Mouse (Mus musculus): ENCODE data around the gene Eef1akmt3. TPM values are rescaled to one million over a fixed set of nuclear protein-coding genes. Genes with fewer than 3 reads are reported as not detected.
A peak's percentile ranks its signal among the peaks of the same experiment; 100 is the strongest.
"Not testable (repeated sequence)": the region's sequence is repeated elsewhere in the genome, so short reads cannot be mapped to it uniquely, and the experiment has no call there.

The Eef1akmt3 gene
- polyA plus RNA-seq, 1 experiment: not detected

DNA sequence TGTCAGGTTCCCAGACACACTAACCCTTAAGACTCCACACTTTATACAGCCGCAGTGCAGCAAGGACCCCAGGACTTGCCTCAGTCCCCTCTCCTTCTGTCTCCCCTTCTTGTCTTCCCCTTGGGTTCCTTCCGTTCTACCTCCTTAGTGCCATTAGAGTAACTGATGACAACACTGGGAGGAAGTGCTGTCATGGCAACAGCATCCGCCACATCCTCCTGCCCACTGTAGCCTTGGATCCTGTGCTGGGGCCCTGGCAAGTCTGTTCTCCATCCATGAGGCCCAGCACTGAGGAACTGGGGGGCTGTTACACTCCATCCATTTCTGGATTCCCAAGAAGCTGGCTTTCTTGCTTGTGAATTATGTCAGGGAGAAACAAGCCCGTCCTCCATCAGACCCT lies 34.8 kb upstream of the Eef1akmt3 start:
- H3K4me1 ChIP-seq (ENCODE audit: control insufficient read depth, insufficient read depth, insufficient read length, low read length): peaks cover 2% of the 10 kb centered on the region; the same call in 1 of the 2 replicates
- H3K27ac ChIP-seq (replicated peaks; ENCODE audit: low read depth, low read length): 0 out of 2 replicates have a peak overlapping the region, but pooled peaks have one; percentile 17
- no peak overlapping the region; the same call in 1 of the 2 replicates for H3K4me3 ChIP-seq (ENCODE audit: insufficient read depth, low read depth, low read length)

- H3K4me3 ChIP-seq (ENCODE audit: insufficient read depth, low read depth, low read length): peak overlapping the region; percentile 28; the same call in 1 of the 2 replicates
- H3K27ac ChIP-seq (replicated peaks; ENCODE audit: low read depth, low read length): no peak overlapping the region
- no peaks in the 10 kb centered on the region; the same call in 1 of the 2 replicates for H3K4me1 ChIP-seq (ENCODE audit: control insufficient read depth, insufficient read depth, insufficient read length, low read length)
Observed at GRCm38 (mm10) chr10:127075651-127076050, 34.3 kb upstream of the Eef1akmt3 start.

DNA sequence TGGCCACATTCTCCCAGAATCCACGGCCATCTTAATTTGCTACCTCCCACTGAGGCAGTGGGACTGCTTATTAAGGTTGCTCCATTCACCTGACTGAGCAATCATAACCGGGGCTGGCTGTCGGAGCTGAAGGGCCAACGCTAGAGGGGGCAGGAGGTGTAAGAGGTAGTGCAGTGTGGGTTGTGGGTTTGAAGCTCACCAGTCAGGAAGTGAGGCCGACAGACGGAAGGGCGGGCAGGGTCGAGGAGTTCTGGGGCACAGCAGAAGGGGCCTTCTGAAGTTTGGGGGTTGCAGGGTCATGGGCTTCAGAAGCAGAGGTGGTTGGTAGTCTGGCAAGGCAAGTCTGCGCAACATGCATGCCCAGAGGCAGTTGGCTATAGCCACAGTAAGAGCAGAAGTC lies 33.8 kb upstream of the Eef1akmt3 start, which contains the start of gene Agap2:
Gene Agap2, plus strand, starts transcription at position 205 of the 400 bp plus-strand sequence.
- no peaks in the 10 kb centered on the region for H3K4me1 ChIP-seq (ENCODE audit: control insufficient read depth, insufficient read depth, insufficient read length, low read length)
- H3K4me3 ChIP-seq (ENCODE audit: insufficient read depth, low read depth, low read length): peak within 1 kb of the TSS; percentile 28; the same call in 1 of the 2 replicates
- 0 out of 2 replicates have a peak within 1 kb of the TSS, but pooled peaks have one; percentile 29 for H3K27ac ChIP-seq (replicated peaks; ENCODE audit: low read depth, low read length)

- Histone ChIP-seq H3K27ac (replicated peaks; ENCODE audit: low read depth, low read length) (no peak overlapping the region), H3K4me3 (ENCODE audit: insufficient read depth, low read depth, low read length) (no peak overlapping the region), H3K4me1 (ENCODE audit: control insufficient read depth, insufficient read depth, insufficient read length, low read length) (no peaks in the 10 kb centered on the region)
Observed at GRCm38 (mm10) chr10:127073981-127074380, 32.7 kb upstream of the Eef1akmt3 start.

DNA sequence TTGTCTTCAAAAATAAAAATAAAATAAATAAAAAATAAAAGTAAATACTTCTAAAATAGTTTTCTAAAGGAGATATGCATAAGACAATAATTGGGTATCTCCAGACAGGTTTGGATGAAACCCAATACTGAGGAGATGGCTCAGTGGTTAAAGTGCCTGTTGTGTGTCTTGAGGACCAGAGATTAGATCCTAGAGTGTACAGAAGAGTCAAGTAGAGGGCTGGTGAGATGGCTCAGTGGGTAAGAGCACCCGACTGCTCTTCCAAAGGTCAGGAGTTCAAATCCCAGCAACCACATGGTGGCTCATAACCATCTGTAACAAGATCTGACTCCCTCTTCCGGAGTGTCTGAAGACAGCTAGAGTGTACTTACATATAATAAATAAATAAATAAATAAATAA lies 31.7 kb upstream of the Eef1akmt3 start:
- H3K4me3 ChIP-seq (ENCODE audit: insufficient read depth, low read depth, low read length); H3K4me1 ChIP-seq (ENCODE audit: control insufficient read depth, insufficient read depth, insufficient read length, low read length); H3K27ac ChIP-seq (replicated peaks; ENCODE audit: low read depth, low read length): not testable (repeated sequence)

DNA sequence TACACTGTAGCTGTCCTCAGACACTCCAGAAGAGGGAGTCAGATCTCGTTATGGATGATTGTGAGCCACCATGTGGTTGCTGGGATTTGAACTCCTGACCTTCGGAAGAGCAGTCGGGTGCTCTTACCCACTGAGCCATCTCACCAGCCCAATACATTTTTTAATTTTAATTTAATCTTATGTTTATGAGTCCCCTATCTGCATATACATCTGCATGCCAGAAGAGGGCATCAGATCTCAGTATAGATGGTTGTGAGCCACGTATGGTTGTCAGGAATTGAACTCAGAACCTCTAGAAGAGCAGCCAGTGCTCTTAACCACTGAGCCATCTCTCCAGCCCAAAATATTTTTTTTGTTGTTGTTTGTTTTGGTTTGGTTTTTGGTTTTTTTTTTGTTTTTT lies 31.0 kb upstream of the Eef1akmt3 start:
- not testable (repeated sequence) for H3K4me3 ChIP-seq (ENCODE audit: insufficient read depth, low read depth, low read length); H3K27ac ChIP-seq (replicated peaks; ENCODE audit: low read depth, low read length); H3K4me1 ChIP-seq (ENCODE audit: control insufficient read depth, insufficient read depth, insufficient read length, low read length)

GRCm38 (mm10) chr10:127071203-127071602 lies 29.9 kb upstream of the Eef1akmt3 start:
- Histone ChIP-seq H3K27ac (replicated peaks; ENCODE audit: low read depth, low read length) (no peak overlapping the region), H3K4me3 (ENCODE audit: insufficient read depth, low read depth, low read length) (peak overlapping the region; percentile 7), H3K4me1 (ENCODE audit: control insufficient read depth, insufficient read depth, insufficient read length, low read length) (no peaks in the 10 kb centered on the region)

DNA sequence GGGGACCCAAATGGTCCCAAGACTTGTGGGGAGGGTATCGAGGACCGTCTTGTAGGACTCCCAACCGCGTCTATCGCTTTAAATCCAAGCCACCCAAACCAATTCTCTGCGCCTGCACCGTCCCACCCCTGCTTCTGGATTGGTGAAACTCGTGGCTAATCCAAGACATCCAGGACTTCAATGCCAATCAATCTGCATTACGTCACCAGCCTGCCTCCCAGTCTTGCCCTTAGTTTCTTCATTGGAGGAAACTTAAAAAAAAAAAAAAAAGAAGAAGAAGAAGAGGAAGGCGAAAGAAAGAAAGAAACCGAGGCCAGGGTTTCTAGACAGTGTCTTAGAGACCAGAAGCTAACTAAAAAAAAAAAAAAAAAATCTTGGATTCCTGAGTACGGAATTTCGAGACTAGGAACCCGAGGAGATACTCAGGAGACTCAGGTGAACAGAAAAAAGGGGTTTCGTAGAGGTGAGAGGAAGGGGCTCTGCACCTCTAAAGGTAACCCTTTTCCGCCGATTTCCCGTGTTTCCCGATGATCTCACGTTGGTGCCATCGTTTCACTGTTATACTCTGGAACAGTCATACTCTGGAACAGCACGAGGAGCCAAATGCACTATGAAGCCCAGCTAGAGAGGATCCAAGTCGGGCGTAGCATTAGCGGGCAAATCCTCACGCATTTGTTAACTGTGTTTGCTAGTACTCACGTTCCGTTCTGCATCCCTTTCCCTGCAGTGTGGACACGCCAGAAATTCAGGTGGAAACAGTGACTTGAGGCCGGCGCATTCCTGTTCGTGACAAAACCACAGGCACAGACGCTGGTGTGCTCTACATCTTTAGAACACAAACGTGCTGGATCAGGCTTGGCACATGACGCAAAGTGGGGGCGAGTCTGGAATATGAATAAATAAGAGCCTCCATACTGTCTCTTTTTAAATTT lies 29.1 kb upstream of the Eef1akmt3 start, which contains the start of gene Tspan31:
Gene Tspan31, minus strand, starts transcription at position 75 of the 932 bp plus-strand sequence.
- Histone ChIP-seq H3K4me3 (ENCODE audit: insufficient read depth, low read depth, low read length) (peak within 1 kb of the TSS; percentile 84), H3K27ac (replicated peaks; ENCODE audit: low read depth, low read length) (peak within 1 kb of the TSS; percentile 75), H3K4me1 (ENCODE audit: control insufficient read depth, insufficient read depth, insufficient read length, low read length) (no peaks in the 10 kb centered on the region)

DNA sequence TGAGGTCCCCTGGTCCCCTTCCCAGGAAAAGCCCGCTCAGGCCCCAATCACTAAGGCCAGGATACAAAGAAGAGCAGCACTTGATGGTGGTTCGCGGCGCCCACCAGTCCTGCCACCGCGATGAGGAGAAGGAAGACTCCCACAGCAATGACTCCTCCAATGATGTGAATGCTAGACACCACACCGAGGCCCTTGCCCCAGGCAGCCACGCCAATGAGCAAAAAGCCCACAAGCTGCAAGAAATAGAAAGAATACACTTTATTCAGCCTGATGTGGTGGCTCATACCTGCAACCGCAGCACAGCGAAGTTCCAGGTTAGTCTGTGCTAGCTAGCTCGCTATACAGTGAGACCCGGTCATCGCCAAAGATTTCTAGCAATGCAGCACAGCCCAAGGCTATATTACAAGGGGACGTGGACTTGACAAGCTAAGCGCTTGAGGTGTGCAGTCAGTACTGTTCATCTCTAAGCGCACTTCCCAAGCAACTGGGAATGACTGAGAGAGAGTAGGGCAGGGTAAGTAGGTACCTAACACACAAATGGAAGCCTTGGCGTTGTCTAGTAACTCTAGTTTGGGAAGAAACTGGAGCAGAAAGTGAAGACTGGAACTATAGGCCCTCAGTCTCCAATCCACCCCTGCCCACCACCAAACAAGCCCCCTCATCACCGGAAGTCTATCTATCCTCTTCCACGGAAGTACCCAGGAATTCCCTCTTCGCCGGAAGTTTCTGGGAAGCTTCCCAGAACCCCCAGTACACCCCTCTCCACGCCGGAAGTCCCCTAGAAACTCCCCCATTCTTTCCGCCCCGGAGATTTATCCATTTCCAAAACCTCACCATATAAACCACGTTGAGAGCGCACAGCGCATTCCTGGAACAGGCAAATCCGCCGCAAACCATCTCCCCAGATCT lies 28.2 kb upstream of the Eef1akmt3 start:
- Histone ChIP-seq H3K27ac (replicated peaks; ENCODE audit: low read depth, low read length) (peak overlapping the region; percentile 75), H3K4me1 (ENCODE audit: control insufficient read depth, insufficient read depth, insufficient read length, low read length) (no peaks in the 10 kb centered on the region), H3K4me3 (ENCODE audit: insufficient read depth, low read depth, low read length) (peak overlapping the region; percentile 84)

DNA sequence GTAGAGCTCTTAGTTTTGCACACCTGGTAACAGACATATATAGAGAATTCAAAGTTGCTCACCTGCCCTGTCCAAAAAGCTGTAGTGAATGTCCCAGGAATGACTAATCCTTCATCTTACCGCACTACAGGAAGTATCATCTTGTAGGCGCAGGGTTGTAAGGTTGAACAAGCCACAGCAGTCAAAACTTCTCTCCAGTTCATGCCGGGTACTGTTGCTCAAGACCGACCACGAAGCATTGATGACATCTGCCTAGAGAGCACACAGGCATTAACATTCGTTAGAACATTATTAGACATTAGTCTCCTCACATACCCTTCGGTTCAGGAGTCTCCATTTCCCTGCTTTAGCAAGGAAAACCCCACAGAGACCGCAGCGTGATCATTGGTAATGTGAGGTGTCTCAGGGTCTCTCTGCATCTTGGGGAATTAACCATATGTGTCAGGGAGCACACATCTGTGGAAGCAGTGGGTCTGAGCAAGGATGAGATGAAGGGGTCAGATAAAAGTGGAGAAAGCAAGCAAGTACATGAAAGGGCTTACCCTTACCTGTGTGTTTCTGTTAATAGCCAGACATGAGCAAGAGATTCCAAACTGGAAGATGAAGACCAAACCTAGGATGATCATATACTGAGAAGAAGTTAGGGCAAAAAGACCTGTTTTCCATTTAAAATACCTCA lies 27.2 kb upstream of the Eef1akmt3 start:
- peak overlapping the region; percentile 84; the same call in 1 of the 2 replicates for H3K4me3 ChIP-seq (ENCODE audit: insufficient read depth, low read depth, low read length)

DNA sequence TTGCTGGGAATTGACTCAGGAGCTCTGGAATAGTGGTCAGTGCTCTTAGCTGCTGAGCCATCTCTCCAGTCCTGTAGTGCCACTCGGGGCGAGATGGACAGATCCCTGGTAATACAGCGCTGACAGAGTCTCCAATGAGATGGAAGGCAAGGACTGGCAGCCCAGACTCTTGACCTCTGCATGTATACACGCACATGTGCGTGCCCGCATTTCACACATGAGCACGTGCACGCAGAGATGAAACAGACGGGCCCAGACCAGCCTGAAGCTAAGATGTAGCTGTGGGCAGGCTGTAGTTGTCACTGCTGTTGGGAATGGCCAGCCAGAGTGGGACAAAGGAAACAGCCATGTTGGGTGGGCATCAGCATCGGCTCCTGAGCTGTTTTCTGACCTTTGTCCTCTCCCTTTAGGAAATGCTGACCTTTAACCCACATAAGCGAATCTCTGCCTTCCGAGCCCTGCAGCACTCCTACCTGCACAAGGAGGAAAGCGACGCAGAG lies 25.3 kb upstream of the Eef1akmt3 start:
- 0 out of 2 replicates have a peak, but pooled peaks cover 3% of the 10 kb centered on the region for H3K4me1 ChIP-seq (ENCODE audit: control insufficient read depth, insufficient read depth, insufficient read length, low read length)
- H3K4me3 ChIP-seq (ENCODE audit: insufficient read depth, low read depth, low read length): no peak overlapping the region
- no peak overlapping the region for H3K27ac ChIP-seq (replicated peaks; ENCODE audit: low read depth, low read length)

More for the DNA sequence above, 27.2 kb upstream of the Eef1akmt3 start:
- 0 out of 2 replicates have a peak, but pooled peaks cover 3% of the 10 kb centered on the region for H3K4me1 ChIP-seq (ENCODE audit: control insufficient read depth, insufficient read depth, insufficient read length, low read length)
- no peak overlapping the region for H3K27ac ChIP-seq (replicated peaks; ENCODE audit: low read depth, low read length)

GRCm38 (mm10) chr10:127065981-127066380 lies 24.7 kb upstream of the Eef1akmt3 start:
- no peak overlapping the region for H3K4me3 ChIP-seq (ENCODE audit: insufficient read depth, low read depth, low read length)
- 0 out of 2 replicates have a peak, but pooled peaks cover 3% of the 10 kb centered on the region for H3K4me1 ChIP-seq (ENCODE audit: control insufficient read depth, insufficient read depth, insufficient read length, low read length)
- no peak overlapping the region for H3K27ac ChIP-seq (replicated peaks; ENCODE audit: low read depth, low read length)

DNA sequence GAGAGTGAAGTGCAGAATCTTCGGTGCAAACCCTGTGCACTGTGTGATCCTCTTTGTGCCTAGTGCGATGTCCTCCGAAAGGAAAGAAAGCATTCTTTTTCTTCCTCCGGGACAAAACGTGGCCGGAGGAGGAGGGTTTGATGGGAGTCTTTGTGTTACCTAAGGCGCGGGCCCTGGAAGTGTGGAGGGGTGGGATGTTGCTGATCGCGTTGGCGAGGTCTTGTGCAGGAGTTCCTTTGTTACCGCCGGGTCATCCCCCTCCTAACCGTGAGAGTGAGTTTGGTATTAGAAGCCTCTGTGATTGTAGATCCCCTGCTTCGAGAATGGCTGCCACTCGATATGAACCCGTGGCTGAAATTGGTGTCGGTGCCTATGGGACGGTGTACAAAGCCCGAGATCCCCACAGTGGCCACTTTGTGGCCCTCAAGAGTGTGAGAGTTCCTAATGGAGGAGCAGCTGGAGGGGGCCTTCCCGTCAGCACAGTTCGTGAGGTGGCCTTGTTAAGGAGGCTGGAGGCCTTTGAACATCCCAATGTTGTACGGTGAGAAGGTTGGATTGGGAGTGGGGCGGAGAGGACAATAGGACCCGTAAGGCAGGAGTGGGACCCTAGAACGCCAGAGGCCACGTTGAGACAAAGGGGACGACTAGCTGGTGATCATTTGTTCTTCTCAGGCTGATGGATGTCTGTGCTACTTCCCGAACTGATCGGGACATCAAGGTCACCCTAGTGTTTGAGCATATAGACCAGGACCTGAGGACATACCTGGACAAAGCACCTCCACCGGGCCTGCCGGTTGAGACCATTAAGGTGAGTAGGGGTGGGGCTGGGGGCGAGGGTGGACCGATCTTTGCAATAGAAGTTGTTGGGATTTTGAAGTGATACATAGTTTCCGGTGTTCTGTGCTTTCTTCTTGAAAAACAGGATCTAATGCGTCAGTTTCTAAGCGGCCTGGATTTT lies 22.9 kb upstream of the Eef1akmt3 start:
- Histone ChIP-seq H3K27ac (replicated peaks; ENCODE audit: low read depth, low read length) (peak overlapping the region; percentile 41), H3K4me3 (ENCODE audit: insufficient read depth, low read depth, low read length) (peak overlapping the region; percentile 78), H3K4me1 (ENCODE audit: control insufficient read depth, insufficient read depth, insufficient read length, low read length) (0 out of 2 replicates have a peak, but pooled peaks cover 3% of the 10 kb centered on the region)

All from brown adipose tissue, adult 24 weeks (tissue).